Mouse (Mus musculus): ENCODE data around the gene Surf1. TPM values are rescaled to one million over a fixed set of nuclear protein-coding genes. Genes with fewer than 3 reads are reported as not detected.

Surf1 gene
- polyA plus RNA-seq, 1 experiment from 2014 or later = 51.9 TPM

DNA sequence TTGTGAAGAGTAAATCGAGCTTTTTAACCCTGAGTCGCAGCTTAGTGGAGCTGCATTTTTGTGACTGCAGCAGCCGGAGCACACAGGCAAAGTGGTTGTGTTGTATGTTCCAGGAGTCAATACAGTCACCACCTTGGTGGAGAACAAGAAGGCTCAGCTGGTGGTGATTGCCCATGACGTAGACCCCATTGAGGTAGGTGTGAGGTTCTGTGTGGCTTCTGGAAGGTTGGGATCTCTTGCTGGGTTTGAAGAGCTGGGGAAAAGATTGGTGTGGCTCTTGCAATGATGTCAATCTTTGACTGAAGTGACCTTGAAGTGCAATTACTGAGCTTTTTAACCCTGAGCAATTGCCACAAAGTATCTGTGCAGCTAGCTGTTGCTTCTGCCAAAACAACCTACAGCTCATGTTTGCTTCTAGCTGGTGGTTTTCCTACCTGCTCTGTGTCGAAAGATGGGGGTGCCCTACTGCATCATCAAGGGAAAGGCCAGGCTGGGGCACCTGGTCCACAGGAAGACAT lies 4.0 kb downstream of the Surf1 start:
- Histone ChIP-seq H3K4me1 (replicated peaks; ENCODE audit: control insufficient read depth, insufficient read depth, low read length) (peaks cover 33% of the 10 kb centered on the region), H3K9me3 (ENCODE audit: control insufficient read depth, low read length) (no peaks in the 10 kb centered on the region), H3K9ac (ENCODE audit: low read length) (peak overlapping the region; percentile 90), H3K27ac (ENCODE audit: low read length) (no peak overlapping the region), H3K36me3 (ENCODE audit: control insufficient read depth, insufficient read depth, low read length) (peaks cover 32% of the 10 kb centered on the region), H3K4me2 (ENCODE audit: low read depth, low read length) (peak overlapping the region; percentile 95), H3K4me3 (ENCODE audit: low read length) (peak overlapping the region; percentile 75), H3K27me3 (ENCODE audit: control insufficient read depth, insufficient read depth, low read depth, low read length) (no peaks in the 10 kb centered on the region)
- ATAC-seq (ENCODE audit: low read depth) = no peak
- 64% methylated on average over 5 of the region's 5 CpGs for WGBS

DNA sequence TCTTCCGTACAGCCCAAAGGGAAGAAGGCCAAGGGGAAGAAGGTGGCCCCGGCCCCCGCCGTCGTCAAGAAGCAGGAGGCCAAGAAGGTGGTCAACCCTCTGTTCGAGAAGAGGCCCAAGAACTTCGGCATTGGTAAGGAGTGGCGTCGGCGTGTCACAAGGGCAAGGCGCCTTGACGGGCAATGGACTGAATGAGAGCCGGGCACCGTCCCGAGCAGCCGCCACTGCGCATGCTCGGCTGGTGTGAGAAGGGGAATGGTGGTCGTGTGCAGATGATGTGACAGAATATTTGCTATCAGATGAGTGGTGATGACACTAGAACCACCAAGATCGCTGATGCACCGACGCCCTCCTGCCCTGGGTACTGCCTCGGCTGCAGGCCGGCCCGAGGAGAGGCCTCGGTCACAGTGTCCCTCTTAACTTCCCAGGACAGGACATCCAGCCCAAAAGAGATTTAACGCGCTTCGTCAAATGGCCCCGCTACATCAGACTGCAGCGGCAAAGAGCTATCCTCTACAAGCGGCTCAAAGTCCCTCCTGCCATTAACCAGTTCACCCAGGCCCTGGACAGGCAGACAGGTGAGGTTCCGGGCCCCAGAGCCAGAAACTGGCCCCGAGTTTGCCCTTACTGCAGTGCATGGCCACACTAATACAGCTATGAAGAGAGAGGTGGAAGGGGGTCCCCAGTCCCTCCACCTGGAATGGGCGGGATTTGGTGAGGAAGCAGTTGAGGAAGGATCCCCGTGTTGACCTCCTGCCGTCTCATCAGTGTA lies 5.2 kb downstream of the Surf1 start:
- ATAC-seq (ENCODE audit: low read depth) = peak; percentile 45
- Histone ChIP-seq H3K27me3 (ENCODE audit: control insufficient read depth, insufficient read depth, low read depth, low read length) (no peaks in the 10 kb centered on the region), H3K4me2 (ENCODE audit: low read depth, low read length) (peak overlapping the region; percentile 95), H3K27ac (ENCODE audit: low read length) (peak overlapping the region; percentile 79), H3K4me3 (ENCODE audit: low read length) (peak overlapping the region; percentile 75), H3K9me3 (ENCODE audit: control insufficient read depth, low read length) (no peaks in the 10 kb centered on the region), H3K9ac (ENCODE audit: low read length) (peak overlapping the region; percentile 90), H3K4me1 (replicated peaks; ENCODE audit: control insufficient read depth, insufficient read depth, low read length) (peaks cover 27% of the 10 kb centered on the region), H3K36me3 (ENCODE audit: control insufficient read depth, insufficient read depth, low read length) (peaks cover 43% of the 10 kb centered on the region)
- whole genome bisulfite sequencing = 0% methylated on average over 34 of the region's 37 CpGs

- ATAC-seq (ENCODE audit: low read depth) = peak; percentile 96
- H3K27me3 ChIP-seq (ENCODE audit: control insufficient read depth, insufficient read depth, low read depth, low read length) = no peaks in the 10 kb centered on the region
- H3K9ac ChIP-seq (ENCODE audit: low read length) = peak within 1 kb of the TSS; percentile 91
- H3K4me2 ChIP-seq (ENCODE audit: low read depth, low read length) = peak within 1 kb of the TSS; percentile 95
- H3K9me3 ChIP-seq (ENCODE audit: control insufficient read depth, low read length) = no peaks in the 10 kb centered on the region
- H3K36me3 ChIP-seq (ENCODE audit: control insufficient read depth, insufficient read depth, low read length) = peaks cover 47% of the 10 kb centered on the region
- H3K4me1 ChIP-seq (replicated peaks; ENCODE audit: control insufficient read depth, insufficient read depth, low read length) = peaks cover 25% of the 10 kb centered on the region
- peak within 1 kb of the TSS; percentile 88 for H3K27ac ChIP-seq (ENCODE audit: low read length)
- under 1% methylated on average over 74 of the region's 74 CpGs for WGBS
- H3K4me3 ChIP-seq (ENCODE audit: low read length) = peak within 1 kb of the TSS; percentile 75
These were observed 6.0 kb downstream of the Surf1 start, which contains the start of the genes Med22 and Rpl7a for GRCm38 (mm10) chr2:26910124-26910993. Med22 (minus strand) TSS chr2:26910677. Rpl7a (plus strand) TSS chr2:26910764.

- H3K4me1 ChIP-seq (replicated peaks; ENCODE audit: control insufficient read depth, insufficient read depth, low read length) = peaks cover 20% of the 10 kb centered on the region
These were observed 6.9 kb downstream of the Surf1 start for GRCm38 (mm10) chr2:26909387-26909784.

DNA sequence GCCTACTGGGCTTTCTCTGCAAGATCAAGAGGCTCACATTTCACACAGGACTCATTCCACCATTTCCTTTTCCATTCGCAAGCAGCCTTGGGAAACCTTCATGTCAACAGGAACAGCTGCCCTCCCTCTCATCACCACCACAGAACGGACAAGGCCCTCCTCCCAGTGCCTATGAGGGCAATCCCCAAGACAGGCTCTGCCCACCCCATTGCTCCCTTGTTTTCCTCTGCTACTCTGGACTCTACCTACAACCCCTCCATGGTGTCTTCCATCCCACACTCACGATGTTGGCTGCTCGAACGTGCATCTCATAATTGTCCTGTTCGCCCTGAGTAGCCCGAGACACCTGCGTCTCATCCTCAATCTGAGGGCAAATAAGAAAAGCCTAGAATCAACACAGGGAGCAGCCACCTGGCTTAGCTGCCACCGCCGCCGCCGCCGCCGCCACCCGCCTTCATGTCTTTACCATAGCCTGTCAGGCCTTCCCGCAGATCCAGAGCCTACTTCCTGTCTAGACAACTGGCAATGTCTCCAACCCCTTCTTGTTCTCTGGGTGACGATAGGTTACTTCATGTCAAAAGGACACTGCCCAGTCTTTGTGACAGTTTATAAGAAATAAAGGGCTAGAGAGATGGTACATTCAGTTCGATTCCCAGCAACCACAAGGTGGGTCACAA lies 7.5 kb downstream of the Surf1 start:
- H3K4me2 ChIP-seq (ENCODE audit: low read depth, low read length) = peak overlapping the region; percentile 76
- WGBS = 68% methylated on average over 18 of the region's 18 CpGs
- H3K27me3 ChIP-seq (ENCODE audit: control insufficient read depth, insufficient read depth, low read depth, low read length) = no peaks in the 10 kb centered on the region
- H3K9me3 ChIP-seq (ENCODE audit: control insufficient read depth, low read length) = no peaks in the 10 kb centered on the region
- H3K4me1 ChIP-seq (replicated peaks; ENCODE audit: control insufficient read depth, insufficient read depth, low read length) = peaks cover 22% of the 10 kb centered on the region
- H3K36me3 ChIP-seq (ENCODE audit: control insufficient read depth, insufficient read depth, low read length) = peaks cover 43% of the 10 kb centered on the region
- H3K9ac ChIP-seq (ENCODE audit: low read length) = peak overlapping the region; percentile 91
- peak overlapping the region; percentile 75 for H3K4me3 ChIP-seq (ENCODE audit: low read length)
- H3K27ac ChIP-seq (ENCODE audit: low read length) = no peak overlapping the region
- no peak for ATAC-seq (ENCODE audit: low read depth)

More at GRCm38 (mm10) chr2:26909387-26909784, 6.9 kb downstream of the Surf1 start:
- peak overlapping the region; percentile 75 for H3K4me3 ChIP-seq (ENCODE audit: low read length)
- peak overlapping the region; percentile 91 for H3K9ac ChIP-seq (ENCODE audit: low read length)
- no peaks in the 10 kb centered on the region for H3K27me3 ChIP-seq (ENCODE audit: control insufficient read depth, insufficient read depth, low read depth, low read length)
- no peak for ATAC-seq (ENCODE audit: low read depth)
- no peaks in the 10 kb centered on the region for H3K9me3 ChIP-seq (ENCODE audit: control insufficient read depth, low read length)
- peaks cover 47% of the 10 kb centered on the region for H3K36me3 ChIP-seq (ENCODE audit: control insufficient read depth, insufficient read depth, low read length)
- H3K27ac ChIP-seq (ENCODE audit: low read length) = peak overlapping the region; percentile 88; the same call in 1 of the 2 replicates
- peak overlapping the region; percentile 76 for H3K4me2 ChIP-seq (ENCODE audit: low read depth, low read length)

DNA sequence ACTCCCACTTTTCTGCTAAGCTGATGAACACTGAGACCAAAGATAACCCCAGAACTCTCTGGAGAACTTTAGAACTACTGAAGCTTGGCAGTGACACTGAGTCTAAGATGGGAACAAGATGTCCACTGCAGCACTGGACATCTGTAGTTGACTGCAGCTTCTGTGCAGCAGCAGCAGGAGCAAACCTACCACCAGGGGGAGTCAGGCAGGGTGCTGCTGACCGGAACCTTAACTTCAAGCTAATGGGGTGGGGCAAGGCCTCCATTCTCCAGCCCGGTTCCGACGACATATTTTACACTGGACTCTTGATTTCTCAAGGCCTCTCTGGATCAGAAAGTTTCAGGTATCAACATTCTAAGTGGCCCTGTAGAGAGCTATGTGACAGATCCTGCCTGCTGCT lies 9.2 kb downstream of the Surf1 start:
- Histone ChIP-seq H3K4me3 (ENCODE audit: low read length) (no peak overlapping the region), H3K4me2 (ENCODE audit: low read depth, low read length) (no peak overlapping the region), H3K9ac (ENCODE audit: low read length) (no peak overlapping the region), H3K9me3 (ENCODE audit: control insufficient read depth, low read length) (no peaks in the 10 kb centered on the region), H3K27me3 (ENCODE audit: control insufficient read depth, insufficient read depth, low read depth, low read length) (no peaks in the 10 kb centered on the region), H3K4me1 (replicated peaks; ENCODE audit: control insufficient read depth, insufficient read depth, low read length) (peaks cover 24% of the 10 kb centered on the region), H3K36me3 (ENCODE audit: control insufficient read depth, insufficient read depth, low read length) (peaks cover 27% of the 10 kb centered on the region), H3K27ac (ENCODE audit: low read length) (no peak overlapping the region)
- no peak for ATAC-seq (ENCODE audit: low read depth)
- 30% methylated on average over 4 of the region's 4 CpGs for WGBS

DNA sequence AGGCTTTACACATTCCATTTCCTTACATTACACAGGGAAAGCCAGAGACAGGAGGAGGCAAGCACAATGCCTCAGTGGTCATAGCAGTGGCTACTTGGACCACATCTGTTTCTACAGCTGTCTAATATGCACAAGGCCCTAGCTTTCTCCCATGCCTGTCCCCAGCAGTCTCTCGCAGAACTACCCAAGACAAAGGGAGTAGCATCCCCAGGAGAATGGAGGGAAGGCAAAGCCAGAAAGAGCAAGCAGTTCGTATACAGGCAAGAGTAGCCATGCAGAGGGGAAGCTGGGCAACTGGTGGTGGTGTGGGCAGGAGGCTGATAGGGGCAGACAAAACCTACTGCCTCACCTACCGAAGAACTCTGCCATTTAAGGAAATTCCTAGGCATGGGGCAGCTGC lies 9.9 kb downstream of the Surf1 start:
- no peaks in the 10 kb centered on the region for H3K9me3 ChIP-seq (ENCODE audit: control insufficient read depth, low read length)
- 90% methylated on average over 3 of the region's 3 CpGs for WGBS
- H3K36me3 ChIP-seq (ENCODE audit: control insufficient read depth, insufficient read depth, low read length) = peaks cover 22% of the 10 kb centered on the region
- no peak overlapping the region for H3K4me2 ChIP-seq (ENCODE audit: low read depth, low read length)
- no peak for ATAC-seq (ENCODE audit: low read depth)
- H3K4me1 ChIP-seq (replicated peaks; ENCODE audit: control insufficient read depth, insufficient read depth, low read length) = peaks cover 23% of the 10 kb centered on the region
- no peak overlapping the region for H3K4me3 ChIP-seq (ENCODE audit: low read length)
- H3K27ac ChIP-seq (ENCODE audit: low read length) = no peak overlapping the region
- no peaks in the 10 kb centered on the region for H3K27me3 ChIP-seq (ENCODE audit: control insufficient read depth, insufficient read depth, low read depth, low read length)
- no peak overlapping the region for H3K9ac ChIP-seq (ENCODE audit: low read length)

DNA sequence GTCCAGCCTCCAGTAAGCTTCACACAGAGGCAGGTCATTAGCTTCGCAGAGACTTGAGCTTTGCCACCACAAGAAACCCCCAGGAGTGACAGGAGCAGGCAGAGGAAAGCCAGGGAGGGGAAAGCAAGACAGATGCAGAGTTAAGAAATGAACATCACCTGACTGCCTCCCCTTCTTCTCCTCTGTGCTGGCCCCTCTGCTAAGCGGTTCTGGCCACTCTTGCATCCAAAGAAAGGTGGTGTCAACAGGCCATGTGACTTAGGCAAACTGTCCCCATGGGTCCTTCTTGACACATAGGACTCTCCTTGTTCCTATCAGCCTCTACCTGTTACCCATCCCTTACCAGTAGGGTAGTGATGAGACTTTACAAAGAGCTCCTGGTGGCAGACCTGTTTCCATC lies 10.4 kb downstream of the Surf1 start:
- Histone ChIP-seq H3K9ac (ENCODE audit: low read length) (no peak overlapping the region), H3K9me3 (ENCODE audit: control insufficient read depth, low read length) (no peaks in the 10 kb centered on the region), H3K4me1 (replicated peaks; ENCODE audit: control insufficient read depth, insufficient read depth, low read length) (peaks cover 26% of the 10 kb centered on the region), H3K27me3 (ENCODE audit: control insufficient read depth, insufficient read depth, low read depth, low read length) (no peaks in the 10 kb centered on the region), H3K4me3 (ENCODE audit: low read length) (no peak overlapping the region), H3K4me2 (ENCODE audit: low read depth, low read length) (no peak overlapping the region), H3K36me3 (ENCODE audit: control insufficient read depth, insufficient read depth, low read length) (peaks cover 22% of the 10 kb centered on the region), H3K27ac (ENCODE audit: low read length) (no peak overlapping the region)
- ATAC-seq (ENCODE audit: low read depth) = no peak
- 92% methylated on average over 2 of the region's 2 CpGs for WGBS
